Mouse (Mus musculus) erythroblast, embryonic 14.5 days (primary cell): Measurements from ENCODE around the gene Treml1. TPM values are rescaled to one million over a fixed set of nuclear protein-coding genes. Genes with fewer than 3 reads are reported as not detected.
A peak's percentile ranks its signal among the peaks of the same experiment; 100 is the strongest.
"Not testable (repeated sequence)": the region's sequence is repeated elsewhere in the genome, so short reads cannot be mapped to it uniquely, and the experiment has no call there.

ENCODE experiments used
- H3K27me3 ChIP-seq: 2 replicates; pipeline ENCODE4 v1.6.1; 2012; ENCODE audit warnings: inconsistent platforms; ENCODE audit not compliant: control insufficient read depth
- H3K36me3 ChIP-seq: 2 replicates; pipeline ENCODE4 v1.6.1; 2012; ENCODE audit warnings: mild to moderate bottlenecking, inconsistent platforms; ENCODE audit not compliant: control insufficient read depth
- H3K4me1 ChIP-seq: 2 replicates; pipeline ENCODE4 v1.6.1; 2012; ENCODE audit warnings: inconsistent platforms; ENCODE audit not compliant: control insufficient read depth
- H3K4me3 ChIP-seq: replicated peaks from 2 replicates; pipeline ENCODE3; 2012; ENCODE audit warnings: moderate library complexity, mild to moderate bottlenecking, inconsistent platforms
- H3K9me3 ChIP-seq: 2 replicates; pipeline ENCODE4 v1.6.1; 2012; ENCODE audit warnings: low read length, inconsistent platforms, mixed read lengths; ENCODE audit not compliant: control insufficient read depth
- GATA1 ChIP-seq: IDR thresholded peaks from 2 replicates; pipeline ENCODE4 v1.6.1; 2012; ENCODE audit warnings: low read length, inconsistent platforms, mixed read lengths
- TAL1 ChIP-seq: IDR thresholded peaks from 3 replicates; pipeline ENCODE4 v1.6.1; 2012; ENCODE audit warnings: low read length, inconsistent platforms, mixed read lengths
- polyA plus RNA-seq: library from polyadenylated mRNA; stranded (reverse); fragments of >175 nt; gene quantifications from 2 replicates; pipeline ENCODE4 v1.2.3, GENCODE M21; 2012

Treml1 gene
- 0.08 and 0.09 TPM in 2 replicates for polyA plus RNA-seq

GRCm38 (mm10) chr17:48359616-48360015, at the start of gene Treml1:
Gene Treml1 (plus strand): TSS chr17:48359916.
- Histone ChIP-seq H3K36me3 (no peaks in the 10 kb centered on the region), H3K9me3 (no peaks in the 10 kb centered on the region), H3K27me3 (no peaks in the 10 kb centered on the region), H3K4me3 (peak within 1 kb of the TSS; percentile 21), H3K4me1 (peaks cover 37% of the 10 kb centered on the region)
- no peak for TF ChIP-seq GATA1
- no peak for TF ChIP-seq TAL1

- no peaks in the 10 kb centered on the region for H3K9me3 ChIP-seq
- no peak overlapping the region for H3K4me3 ChIP-seq
- no peak for TF ChIP-seq TAL1
- TF ChIP-seq GATA1 = no peak
- peaks cover 23% of the 10 kb centered on the region for H3K36me3 ChIP-seq
- H3K4me1 ChIP-seq = no peaks in the 10 kb centered on the region
- H3K27me3 ChIP-seq = no peaks in the 10 kb centered on the region
These were observed 47.6 kb upstream of the Treml1 start for GRCm38 (mm10) chr17:48312124-48312523.

GRCm38 (mm10) chr17:48315905-48316579, 43.7 kb upstream of the Treml1 start, which contains the start of gene B430306N03Rik:
Gene B430306N03Rik (plus strand): TSS chr17:48316141.
- not testable (repeated sequence) for H3K4me1 ChIP-seq, H3K9me3 ChIP-seq, H3K36me3 ChIP-seq, H3K4me3 ChIP-seq, H3K27me3 ChIP-seq

GRCm38 (mm10) chr17:48318686-48319085, 41.0 kb upstream of the Treml1 start:
- TF ChIP-seq GATA1 = no peak
- TF ChIP-seq TAL1 = no peak
- Histone ChIP-seq H3K27me3 (no peaks in the 10 kb centered on the region), H3K4me1 (peaks cover 13% of the 10 kb centered on the region), H3K4me3 (no peak overlapping the region), H3K36me3 (no peaks in the 10 kb centered on the region), H3K9me3 (no peaks in the 10 kb centered on the region)

- no peaks in the 10 kb centered on the region for H3K36me3 ChIP-seq
- no peaks in the 10 kb centered on the region for H3K27me3 ChIP-seq
- H3K4me1 ChIP-seq = peaks cover 18% of the 10 kb centered on the region
- H3K9me3 ChIP-seq = no peaks in the 10 kb centered on the region
- TF ChIP-seq TAL1 (no peak), GATA1 (peak; percentile 49; the same call in 1 of the 2 replicates)
- H3K4me3 ChIP-seq = no peak overlapping the region
These were observed 38.4 kb upstream of the Treml1 start for GRCm38 (mm10) chr17:48321279-48321678.

GRCm38 (mm10) chr17:48323236-48323635, 36.5 kb upstream of the Treml1 start:
- Histone ChIP-seq H3K4me1 (peaks cover 18% of the 10 kb centered on the region), H3K36me3 (no peaks in the 10 kb centered on the region), H3K4me3 (no peak overlapping the region), H3K27me3 (no peaks in the 10 kb centered on the region), H3K9me3 (no peaks in the 10 kb centered on the region)
- TF ChIP-seq TAL1 (no peak), GATA1 (no peak)

- no peaks in the 10 kb centered on the region for H3K9me3 ChIP-seq
- peaks cover 18% of the 10 kb centered on the region for H3K4me1 ChIP-seq
- TF ChIP-seq TAL1 = no peak
- TF ChIP-seq GATA1 = no peak
- no peak overlapping the region for H3K4me3 ChIP-seq
- H3K27me3 ChIP-seq = no peaks in the 10 kb centered on the region
- H3K36me3 ChIP-seq = no peaks in the 10 kb centered on the region
These were observed 35.5 kb upstream of the Treml1 start for GRCm38 (mm10) chr17:48324258-48324657.

GRCm38 (mm10) chr17:48325093-48325492, 34.6 kb upstream of the Treml1 start:
- no peaks in the 10 kb centered on the region for H3K9me3 ChIP-seq
- peaks cover 21% of the 10 kb centered on the region for H3K4me1 ChIP-seq
- no peaks in the 10 kb centered on the region for H3K27me3 ChIP-seq
- H3K36me3 ChIP-seq = no peaks in the 10 kb centered on the region
- H3K4me3 ChIP-seq = no peak overlapping the region
- TF ChIP-seq TAL1 = no peak
- TF ChIP-seq GATA1 = no peak

GRCm38 (mm10) chr17:48325638-48326037, 34.1 kb upstream of the Treml1 start:
- Histone ChIP-seq H3K4me3 (no peak overlapping the region), H3K4me1 (peaks cover 21% of the 10 kb centered on the region), H3K36me3 (no peaks in the 10 kb centered on the region), H3K9me3 (no peaks in the 10 kb centered on the region), H3K27me3 (no peaks in the 10 kb centered on the region)
- TF ChIP-seq GATA1 = no peak

GRCm38 (mm10) chr17:48326656-48327055, 33.1 kb upstream of the Treml1 start:
- H3K36me3 ChIP-seq = no peaks in the 10 kb centered on the region
- no peaks in the 10 kb centered on the region for H3K27me3 ChIP-seq
- TF ChIP-seq GATA1 = no peak
- TF ChIP-seq TAL1 = no peak
- H3K4me3 ChIP-seq = no peak overlapping the region
- peaks cover 14% of the 10 kb centered on the region for H3K4me1 ChIP-seq
- H3K9me3 ChIP-seq = no peaks in the 10 kb centered on the region
